8 mouse cellular contexts compared by ENCODE assay signal in the genomic region with DNA sequence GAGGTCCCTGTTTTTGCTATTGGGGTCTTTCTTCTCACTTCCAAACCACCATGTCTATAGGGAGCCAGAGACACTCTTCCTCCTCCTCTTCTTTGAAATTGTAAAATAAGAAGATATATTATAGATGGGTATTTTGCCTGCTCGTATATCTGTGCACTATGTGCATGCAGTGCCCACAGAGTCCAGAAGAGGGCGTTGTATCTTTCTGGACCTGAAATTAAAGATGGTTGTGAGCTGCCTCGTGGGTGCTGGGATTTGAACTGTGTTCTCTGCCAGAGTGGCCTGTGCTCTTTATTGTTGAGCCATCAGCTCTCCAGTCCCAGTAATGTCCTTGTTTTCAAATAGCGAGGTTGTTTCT.
DNase-seq lines count a peak whose midpoint lies in the region; ATAC-seq and TF ChIP-seq lines count a peak whose summit lies in the region.

No protein-coding gene starts in this region.

- H3K79me2 ChIP-seq in CH12.LX (replicated peaks; ENCODE audit: control insufficient read depth, extremely low read depth, insufficient read depth, poor library complexity, severe bottlenecking) = no peaks in the 10 kb centered on the region

- no peak for DNase-seq in heart, adult 18-20 months
- no peak for DNase-seq in CH12.LX (ENCODE audit: extremely low read depth)
- peak; percentile 11 for DNase-seq in forelimb bud, embryonic 11.5 days (ENCODE audit: low read depth, low spot score)
- DNase-seq in lung, postnatal 36 days = peak; percentile 26
- no peak for DNase-seq in spleen, postnatal 36 days (ENCODE audit: low spot score in 2 of 2)
- DNase-seq in left cerebral cortex, postnatal 25 days (ENCODE audit: low spot score in 2 of 2) = no peak
- DNase-seq in cerebellum, adult 11-12 months = no peak

- intact Hi-C loops in left cerebral cortex, postnatal 25 days (cut with DNase I) = no loop called here

- H3K4me2 ChIP-seq in heart, embryonic 12.5 days = peak overlapping the region; percentile 50
- peak overlapping the region; percentile 38; the same call in 1 of the 2 replicates for H3K4me2 ChIP-seq in CH12.LX (ENCODE audit: insufficient read depth, low read depth, poor library complexity, severe bottlenecking)

- H3K36me3 ChIP-seq in heart, embryonic 12.5 days = no peaks in the 10 kb centered on the region
- H3K36me3 ChIP-seq in CH12.LX (replicated peaks in 1 of 2; ENCODE audit: control insufficient read depth in 1 of 2, insufficient read depth in 1 of 2, low read length in 1 of 2) = no peaks in the 10 kb centered on the region

- in situ Hi-C loops in CH12.LX (cut with MboI; ENCODE audit: low pct_ligation_motif_present, low pct_unique_long_range_greater_than_20kb, low sequenced_read_pairs) = no loop called here

- H3K27me3 ChIP-seq in heart, embryonic 12.5 days (replicated peaks) = no peaks in the 10 kb centered on the region
- no peaks in the 10 kb centered on the region for H3K27me3 ChIP-seq in CH12.LX (replicated peaks)

- peaks cover 5% of the 10 kb centered on the region for H3K4me1 ChIP-seq in heart, embryonic 12.5 days (replicated peaks)
- H3K4me1 ChIP-seq in CH12.LX (ENCODE audit: control insufficient read depth in 1 of 2, insufficient read depth in 2 of 2) = peaks cover 0 to 4% of the 10 kb centered on the region in 2 experiments; a peak in 1 of 4 replicates

- H3K27ac ChIP-seq in heart, embryonic 12.5 days (ENCODE audit: poor library complexity, severe bottlenecking) = no peak overlapping the region
- H3K27ac ChIP-seq in CH12.LX (ENCODE audit: insufficient read depth, low read depth) = no peak overlapping the region

- peak; percentile 11 for TF ChIP-seq RAD21 in CH12.LX (IDR thresholded peaks at IDR 0.05; ENCODE audit: low read depth, low read length)

- dilution Hi-C loops in CH12.LX (cut with MboI; ENCODE audit: extremely low pct_ligation_motif_present, extremely low pct_unique_long_range_greater_than_20kb, low sequenced_read_pairs) = no loop called here

- no peak for TF ChIP-seq EP300 in CH12.LX (IDR thresholded peaks at IDR 0.05; ENCODE audit: low read length)

- TF ChIP-seq POLR2A in CH12.LX (IDR thresholded peaks at IDR 0.05; ENCODE audit: low read depth, low read length) = no peak

- WGBS in heart, embryonic 12.5 days = 47% methylated on average over 4 of the region's 4 CpGs

- H3K4me3 ChIP-seq in heart, embryonic 12.5 days = peak overlapping the region; percentile 13; the same call in 1 of the 2 replicates
- H3K4me3 ChIP-seq in CH12.LX (replicated peaks in 1 of 3; ENCODE audit: low read depth in 2 of 3, low read length in 2 of 3, poor library complexity in 1 of 3) = no peak overlapping the region

- H3K9me3 ChIP-seq in heart, embryonic 12.5 days (replicated peaks) = 0 out of 2 replicates have a peak, but pooled peaks cover 4% of the 10 kb centered on the region
- H3K9me3 ChIP-seq in CH12.LX (replicated peaks; ENCODE audit: low read length) = no peaks in the 10 kb centered on the region

- TF ChIP-seq CTCF in CH12.LX (conservative IDR thresholded peaks at IDR 0.05 in 1 of 2, IDR thresholded peaks at IDR 0.05 in 1 of 2; ENCODE audit: low read depth in 2 of 2, low read length in 2 of 2) = peak; percentile 32 to 42; a peak in 3 of 4 replicates

- no peak for ATAC-seq in heart, embryonic 12.5 days (ENCODE audit: insufficient number of reproducible peaks, low FRiP score)

- H3K9ac ChIP-seq in heart, embryonic 12.5 days = no peak overlapping the region
- H3K9ac ChIP-seq in CH12.LX (ENCODE audit: insufficient read depth, low read depth) = no peak overlapping the region

TF ChIP-seq in CH12.LX, 34 proteins besides CTCF, POLR2A, EP300 and RAD21:
- TF ChIP-seq MAX (IDR thresholded peaks at IDR 0.05; ENCODE audit: low read length) (no peak), USF2 (conservative IDR thresholded peaks at IDR 0.05; ENCODE audit: low read depth, low read length) (no peak), SMC3 (IDR thresholded peaks at IDR 0.05; ENCODE audit: low read depth, low read length) (peak; percentile 36), CHD1 (IDR thresholded peaks at IDR 0.05; ENCODE audit: low read depth, low read length) (no peak)

Comparison
In these comparisons a context has a peak if more than half of its experiments do, and no peak if none do; other contexts are left out.
1. DNase-seq: peak in forelimb bud, embryonic 11.5 days (single experiment) and lung, postnatal 36 days (single experiment); none in heart, adult 18-20 months (0 of 2), CH12.LX (single experiment), spleen, postnatal 36 days (0 of 2), left cerebral cortex, postnatal 25 days (0 of 2) and cerebellum, adult 11-12 months (single experiment).